Mouse (Mus musculus) small intestine, adult 2 months (tissue): ENCODE results near the gene Fxyd2.

Experiments used
- CTCF ChIP-seq: fragments of 200-500 bp; IDR thresholded peaks from 2 replicates; pipeline ENCODE4 v1.5.1; 2012; ENCODE audit warnings: low read depth, mild to moderate bottlenecking, control low read depth, inconsistent platforms, low read length, moderate library complexity, mixed read lengths; ENCODE audit not compliant: insufficient replicate concordance, insufficient read length; ENCODE audit errors: extremely low read depth
- POLR2A ChIP-seq: fragments of 200-500 bp; IDR thresholded peaks from 2 replicates; pipeline ENCODE4 v1.6.1; 2012; ENCODE audit warnings: low read depth, mild to moderate bottlenecking, control low read depth, inconsistent platforms, low read length, moderate library complexity

DNA sequence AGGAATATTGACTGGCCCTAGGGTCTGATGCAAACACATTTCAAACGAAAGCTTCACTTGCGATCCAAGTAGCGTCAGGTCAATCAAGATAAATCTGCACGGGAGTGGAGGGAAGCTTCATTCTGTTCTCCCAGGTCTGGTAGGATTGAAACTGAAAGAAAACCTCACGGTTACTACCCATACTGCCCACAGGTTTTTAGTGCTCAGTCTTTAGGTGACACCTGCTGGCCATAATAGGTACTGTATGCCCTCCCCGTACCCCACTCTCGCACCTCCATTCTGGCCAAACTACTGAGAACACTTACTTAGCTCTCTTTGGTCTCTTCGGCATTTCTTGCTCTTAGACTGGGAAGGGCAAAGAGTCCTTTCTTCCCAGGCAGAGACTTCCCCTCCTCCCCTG is 17.8 kb downstream of the Fxyd2 start:
- no peak for TF ChIP-seq POLR2A
- TF ChIP-seq CTCF = peak; percentile 74; the same call in 1 of the 2 replicates
